Mouse (Mus musculus): ENCODE results near the gene Dscaml1.
"Not testable (repeated sequence)": the region's sequence is repeated elsewhere in the genome, so short reads cannot be mapped to it uniquely, and the experiment has no call there.

Dscaml1 gene

GRCm38 (mm10) chr9:45776176-45776575 is 349.7 kb downstream of the Dscaml1 start:
- not testable (repeated sequence) for DNase-seq (ENCODE audit: low spot score)

DNA sequence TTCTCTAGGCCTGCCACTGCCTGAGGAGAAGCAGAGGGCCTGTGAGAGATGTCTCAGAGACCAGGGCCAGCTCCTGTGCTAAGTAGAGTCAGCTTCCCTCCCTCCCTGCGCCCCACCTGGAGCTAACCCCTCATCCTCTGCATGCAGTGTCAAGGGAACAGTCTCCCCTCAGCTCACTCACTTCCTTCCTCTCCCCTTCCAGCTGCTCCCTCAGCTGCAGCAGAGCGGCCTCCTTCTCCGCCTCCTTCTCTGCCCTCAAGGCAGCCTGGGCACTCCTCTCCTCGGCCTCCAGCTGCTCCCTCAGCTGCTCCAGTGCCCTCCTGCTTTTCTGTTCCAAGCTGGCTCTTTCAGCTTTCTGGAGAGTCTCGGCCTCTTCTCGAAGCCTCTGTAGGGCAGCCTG is 352.8 kb downstream of the Dscaml1 start:
- DNase-seq (ENCODE audit: low spot score), result no peak

GRCm38 (mm10) chr9:45783249-45784069 is 357.0 kb downstream of the Dscaml1 start:
- DNase-seq (ENCODE audit: low spot score), result no peak

- no peak for DNase-seq (ENCODE audit: low spot score)
These were observed 360.6 kb downstream of the Dscaml1 start for GRCm38 (mm10) chr9:45787071-45787470.

- no peak for DNase-seq (ENCODE audit: low spot score)
These were observed 361.1 kb downstream of the Dscaml1 start for GRCm38 (mm10) chr9:45787547-45787946.

GRCm38 (mm10) chr9:45788405-45788804 is 362.0 kb downstream of the Dscaml1 start:
- DNase-seq (ENCODE audit: low spot score), result no peak

GRCm38 (mm10) chr9:45791456-45792142 is 365.2 kb downstream of the Dscaml1 start:
- DNase-seq (ENCODE audit: low spot score), result no peak

DNA sequence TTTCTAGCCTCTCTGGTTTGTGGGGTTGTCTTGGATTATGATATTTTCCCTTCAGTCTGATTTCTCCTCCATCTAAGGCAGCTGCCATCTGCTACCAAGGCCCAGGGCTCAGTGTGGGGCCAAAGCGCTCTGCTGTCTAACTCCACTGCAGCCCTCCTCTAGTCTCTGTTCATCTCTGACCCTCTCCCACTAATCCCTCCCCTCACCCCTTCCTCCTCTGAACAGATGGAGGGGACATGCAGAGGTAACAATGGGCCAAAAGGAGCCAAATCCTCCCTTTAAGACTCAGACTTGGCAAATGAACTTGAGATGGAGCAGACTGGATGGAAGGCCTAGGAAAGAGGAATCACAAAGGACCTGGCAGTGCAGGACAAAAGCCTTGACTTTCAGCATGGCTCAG is 365.8 kb downstream of the Dscaml1 start:
- DNase-seq (ENCODE audit: low spot score), result no peak

- no peak for DNase-seq (ENCODE audit: low spot score)
These were observed 367.3 kb downstream of the Dscaml1 start for GRCm38 (mm10) chr9:45793697-45794096.

- no peak for DNase-seq (ENCODE audit: low spot score)
These were observed 369.3 kb downstream of the Dscaml1 start for GRCm38 (mm10) chr9:45795722-45796121.

- no peak for DNase-seq (ENCODE audit: low spot score)
These were observed 370.8 kb downstream of the Dscaml1 start for GRCm38 (mm10) chr9:45797271-45797670.

DNA sequence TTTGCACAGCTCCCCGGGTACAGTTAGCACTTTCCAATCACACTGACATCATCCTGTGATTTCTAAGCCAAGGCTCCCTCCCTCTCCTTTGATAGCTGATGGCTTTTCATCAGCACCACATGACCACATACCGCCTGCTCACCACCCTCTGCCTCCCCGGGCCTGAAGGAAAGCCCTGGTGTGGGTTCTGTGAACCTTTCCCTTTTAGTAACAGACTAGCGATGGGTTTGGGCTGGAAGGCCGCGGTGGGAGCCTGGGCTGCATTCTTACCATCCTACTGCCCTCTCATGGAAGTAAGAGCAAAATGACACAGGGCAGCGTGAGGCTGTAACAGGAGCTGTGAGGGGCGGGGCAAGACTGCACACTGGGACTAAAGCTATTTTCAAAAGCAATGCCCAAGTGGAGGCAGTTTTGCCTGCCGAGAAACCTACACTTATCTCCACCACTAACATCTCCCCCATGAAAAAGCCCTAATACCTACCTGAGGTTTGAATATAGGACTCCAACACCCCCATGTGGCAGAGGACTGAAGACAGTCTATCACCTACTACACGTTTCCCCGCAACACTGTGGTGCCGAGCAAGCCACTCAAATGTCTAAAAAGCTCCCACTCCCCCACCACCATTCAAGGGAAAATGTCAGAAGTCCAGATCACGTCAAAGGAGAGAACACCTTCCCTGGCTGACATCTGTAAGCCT is 372.2 kb downstream of the Dscaml1 start:
- peak; percentile 32 for DNase-seq (ENCODE audit: low spot score)

DNA sequence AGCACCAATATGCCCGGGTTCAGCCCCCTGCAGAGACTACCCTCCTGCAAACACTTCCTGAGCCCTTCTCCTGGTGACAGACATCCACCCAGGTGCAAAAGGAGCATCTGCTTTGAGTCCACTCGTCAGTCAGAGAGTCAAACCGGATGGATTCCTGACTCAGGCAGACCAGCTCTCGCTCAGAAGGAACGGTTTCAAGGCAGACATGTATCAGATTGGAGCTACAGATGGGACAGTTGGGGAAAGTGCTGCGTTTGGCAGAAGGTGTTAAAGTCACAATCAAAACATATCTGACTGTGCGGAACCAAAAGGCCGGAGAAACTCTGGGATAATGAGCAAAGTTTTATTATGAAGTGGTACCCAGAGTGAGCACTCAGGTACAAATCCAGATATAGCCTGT is 373.0 kb downstream of the Dscaml1 start:
- no peak for DNase-seq (ENCODE audit: low spot score)

Data from yolk sac, embryonic 10.5 days (tissue).